Mouse (Mus musculus) midbrain, postnatal 0 days (tissue): ENCODE measurements at regions not wholly inside any gene's neighbourhood (a gene's known extent, or its start where the extent isn't known, plus 50 kb on each side); places are given as distances from the start of the nearest gene placed in this dataset.

Experiments
- ATAC-seq: fragments of 200-750 bp; cut with Nextera tagmentation; 2 replicates; pipeline ENCODE4 v1.8.0; 2017; ENCODE audit warnings: moderate number of reproducible peaks, mild to moderate bottlenecking, moderate TSS enrichment, moderate library complexity; ENCODE audit not compliant: low FRiP score
- DNase-seq: peaks from one replicate; pipeline ENCODE4 v3.0.0-alpha.2; 2015; ENCODE audit warnings: low spot score
- H3K27ac ChIP-seq: fragments of 300-500 bp; sonication (generic); 2 replicates; pipeline ENCODE4 v1.5.1; 2014; ENCODE audit warnings: low read depth, mild to moderate bottlenecking, low read length, mixed read lengths
- H3K27me3 ChIP-seq: fragments of 300-500 bp; sonication (generic); 2 replicates; pipeline ENCODE4 v1.6.1; 2014; ENCODE audit warnings: low read length, control low read depth, mixed read lengths; ENCODE audit not compliant: insufficient read depth
- H3K36me3 ChIP-seq: fragments of 300-500 bp; sonication (generic); 2 replicates; pipeline ENCODE4 v1.6.1; 2014; ENCODE audit warnings: low read length, control low read depth, mixed read lengths; ENCODE audit not compliant: insufficient read depth
- H3K4me1 ChIP-seq: fragments of 300-500 bp; sonication (generic); 2 replicates; pipeline ENCODE4 v1.6.1; 2014; ENCODE audit warnings: mild to moderate bottlenecking, control low read depth, antibody characterized with exemption, low read length, mixed read lengths; ENCODE audit not compliant: insufficient read depth
- H3K4me2 ChIP-seq: fragments of 300-500 bp; sonication (generic); 2 replicates; pipeline ENCODE4 v1.6.1; 2014; ENCODE audit warnings: low read depth, mild to moderate bottlenecking, low read length, mixed read lengths; ENCODE audit not compliant: poor library complexity, severe bottlenecking
- H3K4me3 ChIP-seq: fragments of 300-500 bp; sonication (generic); 2 replicates; pipeline ENCODE4 v1.5.1; 2014; ENCODE audit warnings: low read depth, mild to moderate bottlenecking, low read length, moderate library complexity
- H3K9ac ChIP-seq: fragments of 300-500 bp; sonication (generic); replicated peaks from 2 replicates; pipeline ENCODE4 v1.6.1; 2014; ENCODE audit warnings: mild to moderate bottlenecking, low read length, moderate library complexity, mixed read lengths; ENCODE audit not compliant: poor library complexity, severe bottlenecking
- H3K9me3 ChIP-seq: fragments of 300-500 bp; sonication (generic); 2 replicates; pipeline ENCODE4 v1.6.1; 2016; ENCODE audit warnings: low read length, control low read depth
- CTCF ChIP-seq: IDR thresholded peaks from 2 replicates; pipeline ENCODE4 v1.5.1; 2016; ENCODE audit warnings: antibody characterized with exemption, mild to moderate bottlenecking
- WGBS: fragments of 180-500 bp; shearing (Covaris S2); extraction: QIAGEN DNeasy Blood & Tissue Kit; methylation state at CpG from one replicate; pipeline ENCODE4 v1.1.7; 2014; 5-methylcytosine and 5-hydroxymethylcytosine counted together

DNA sequence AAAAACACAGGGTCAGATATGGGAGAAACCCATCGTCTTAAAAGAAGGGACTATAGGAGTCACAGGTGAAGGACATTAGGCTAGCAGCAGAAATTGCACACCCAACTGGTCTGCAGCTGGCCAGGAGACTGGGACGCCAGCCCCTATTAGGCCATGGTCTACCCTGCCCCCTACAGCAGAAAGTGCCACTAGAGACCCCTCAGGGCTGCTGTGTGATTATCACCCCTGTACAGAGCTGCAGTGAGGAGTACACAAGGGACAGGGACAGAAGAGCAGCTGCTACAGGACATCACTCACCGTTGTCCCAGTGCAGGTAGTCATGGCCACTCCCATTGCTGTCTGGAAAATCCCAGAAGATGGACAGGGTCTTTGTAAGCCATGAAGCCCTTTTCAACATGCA is 157.9 kb upstream of the Agap1 start:
- DNase-seq (no peak), ATAC-seq (no peak)
- H3K4me3 ChIP-seq = no peak overlapping the region
- no peaks in the 10 kb centered on the region for H3K36me3 ChIP-seq
- no peak overlapping the region for H3K27ac ChIP-seq
- no peak for TF ChIP-seq CTCF
- H3K9ac ChIP-seq = no peak overlapping the region
- no peak overlapping the region for H3K4me2 ChIP-seq
- no peaks in the 10 kb centered on the region for H3K9me3 ChIP-seq
- no peaks in the 10 kb centered on the region for H3K27me3 ChIP-seq
- WGBS = 69% methylated on average over 3 of the region's 3 CpGs
- H3K4me1 ChIP-seq = 0 out of 2 replicates have a peak, but pooled peaks cover 3% of the 10 kb centered on the region

DNA sequence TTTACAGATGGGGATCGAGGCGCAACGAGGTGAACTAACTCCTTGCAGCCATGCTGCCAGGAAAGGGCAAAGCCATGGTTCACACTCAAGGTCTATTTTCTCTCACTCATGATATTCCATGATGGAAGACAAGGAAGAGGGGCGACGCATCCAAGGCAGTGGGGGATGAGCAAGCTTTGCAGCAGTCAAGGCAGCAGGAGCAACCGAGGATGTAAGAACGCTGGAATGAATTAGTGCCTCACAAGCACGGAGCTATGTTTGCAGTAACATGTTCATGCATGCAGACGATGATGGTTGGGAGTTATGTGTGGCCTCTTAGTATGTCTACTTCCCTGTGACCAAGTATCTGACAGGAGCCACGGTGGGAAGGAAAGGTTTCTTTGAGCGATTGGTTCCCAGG is 156.8 kb upstream of the Agap1 start:
- Histone ChIP-seq H3K4me1 (0 out of 2 replicates have a peak, but pooled peaks cover 3% of the 10 kb centered on the region), H3K27ac (no peak overlapping the region), H3K4me3 (no peak overlapping the region), H3K36me3 (no peaks in the 10 kb centered on the region), H3K9me3 (no peaks in the 10 kb centered on the region), H3K27me3 (no peaks in the 10 kb centered on the region), H3K9ac (no peak overlapping the region), H3K4me2 (no peak overlapping the region)
- DNase-seq (no peak), ATAC-seq (no peak)
- WGBS = 88% methylated on average over 11 of the region's 11 CpGs
- no peak for TF ChIP-seq CTCF

DNA sequence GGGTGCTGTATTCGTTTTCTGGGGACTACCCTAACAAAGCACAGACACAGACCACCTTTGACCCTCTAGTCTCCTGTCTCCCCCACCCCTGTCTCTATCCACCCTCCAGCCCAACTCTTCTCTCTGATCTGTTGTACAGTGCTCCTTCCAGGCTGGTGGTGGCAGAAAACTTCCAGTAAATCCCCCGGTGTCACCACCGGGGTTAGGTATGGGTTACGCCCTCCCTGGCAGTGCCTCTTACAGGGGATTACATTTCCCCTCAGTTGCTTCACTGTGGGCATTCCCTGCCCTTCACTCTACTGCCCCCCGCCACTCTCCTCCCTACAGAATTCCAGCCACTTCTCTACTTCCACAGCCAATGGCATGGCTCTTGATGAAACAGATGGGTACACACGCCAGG is 153.5 kb upstream of the Agap1 start:
- 92% methylated on average over 6 of the region's 6 CpGs for WGBS
- Histone ChIP-seq H3K27me3 (no peaks in the 10 kb centered on the region), H3K36me3 (no peaks in the 10 kb centered on the region), H3K4me2 (no peak overlapping the region), H3K4me1 (0 out of 2 replicates have a peak, but pooled peaks cover 3% of the 10 kb centered on the region), H3K9me3 (no peaks in the 10 kb centered on the region), H3K9ac (no peak overlapping the region), H3K27ac (no peak overlapping the region), H3K4me3 (no peak overlapping the region)
- no peak for TF ChIP-seq CTCF
- DNase-seq = no peak
- no peak for ATAC-seq

DNA sequence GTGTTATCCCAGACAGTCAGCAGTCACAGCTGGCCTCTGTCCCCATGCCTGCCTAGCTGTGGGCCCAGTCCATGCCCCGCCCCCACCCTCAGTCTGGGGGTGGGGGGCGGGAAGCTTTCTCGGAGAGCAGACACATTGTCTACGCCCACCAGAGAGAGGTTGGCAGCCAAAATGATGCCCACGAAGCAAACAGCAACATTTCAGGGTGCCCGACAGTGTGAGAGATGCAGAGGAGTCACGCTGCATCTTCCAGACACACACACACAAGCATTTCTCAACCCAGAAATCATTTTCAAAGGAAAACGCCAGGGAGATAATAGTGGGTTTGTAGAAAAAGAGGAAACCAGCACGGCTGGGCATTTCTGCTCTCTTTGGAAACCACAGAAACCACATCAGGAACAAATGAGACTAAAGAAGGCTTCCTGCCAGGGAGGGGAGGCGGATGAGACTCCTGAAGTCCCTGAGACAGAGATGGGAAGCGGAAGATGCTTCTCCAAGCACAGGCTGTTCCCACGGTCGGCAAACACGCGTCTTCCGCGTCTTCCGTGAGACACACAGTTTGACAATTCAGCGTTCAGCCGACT is 152.1 kb upstream of the Agap1 start:
- H3K4me2 ChIP-seq = peak overlapping the region; percentile 28
- 53% methylated on average over 20 of the region's 20 CpGs for WGBS
- H3K36me3 ChIP-seq = no peaks in the 10 kb centered on the region
- no peaks in the 10 kb centered on the region for H3K9me3 ChIP-seq
- H3K27me3 ChIP-seq = no peaks in the 10 kb centered on the region
- DNase-seq (peak; percentile 67), ATAC-seq (peak; percentile 47; the same call in 1 of the 2 replicates)
- H3K4me1 ChIP-seq = 0 out of 2 replicates have a peak, but pooled peaks cover 3% of the 10 kb centered on the region
- no peak overlapping the region for H3K4me3 ChIP-seq
- H3K27ac ChIP-seq = peak overlapping the region; percentile 67
- no peak for TF ChIP-seq CTCF
- no peak overlapping the region; the same call in 1 of the 2 replicates for H3K9ac ChIP-seq

DNA sequence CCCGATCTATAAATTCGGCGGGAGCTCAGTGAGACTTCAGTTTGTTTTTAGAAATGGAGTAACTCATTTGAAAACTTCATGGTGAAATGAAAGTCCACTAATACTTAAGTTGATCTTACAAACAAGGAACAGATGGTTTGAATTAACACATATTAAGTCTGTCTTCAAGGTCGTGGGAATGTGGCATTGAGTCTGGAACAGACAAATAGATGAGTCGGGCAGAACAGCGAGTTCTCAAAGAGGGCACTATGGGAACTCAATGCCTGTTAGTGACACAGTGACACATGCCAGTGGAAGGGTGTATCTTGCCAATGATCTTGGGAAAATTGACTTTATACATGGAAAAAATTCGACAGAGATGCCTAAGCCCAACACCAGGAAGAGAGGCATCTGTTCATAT is 149.4 kb upstream of the Agap1 start:
- ATAC-seq = no peak
- H3K36me3 ChIP-seq = no peaks in the 10 kb centered on the region
- no peak for TF ChIP-seq CTCF
- H3K9ac ChIP-seq = no peak overlapping the region
- DNase-seq = no peak
- WGBS = 81% methylated on average over 7 of the region's 7 CpGs
- H3K9me3 ChIP-seq = no peaks in the 10 kb centered on the region
- H3K27me3 ChIP-seq = no peaks in the 10 kb centered on the region
- H3K4me1 ChIP-seq = 0 out of 2 replicates have a peak, but pooled peaks cover 5% of the 10 kb centered on the region
- no peak overlapping the region for H3K4me3 ChIP-seq
- H3K4me2 ChIP-seq = no peak overlapping the region
- H3K27ac ChIP-seq = no peak overlapping the region

DNA sequence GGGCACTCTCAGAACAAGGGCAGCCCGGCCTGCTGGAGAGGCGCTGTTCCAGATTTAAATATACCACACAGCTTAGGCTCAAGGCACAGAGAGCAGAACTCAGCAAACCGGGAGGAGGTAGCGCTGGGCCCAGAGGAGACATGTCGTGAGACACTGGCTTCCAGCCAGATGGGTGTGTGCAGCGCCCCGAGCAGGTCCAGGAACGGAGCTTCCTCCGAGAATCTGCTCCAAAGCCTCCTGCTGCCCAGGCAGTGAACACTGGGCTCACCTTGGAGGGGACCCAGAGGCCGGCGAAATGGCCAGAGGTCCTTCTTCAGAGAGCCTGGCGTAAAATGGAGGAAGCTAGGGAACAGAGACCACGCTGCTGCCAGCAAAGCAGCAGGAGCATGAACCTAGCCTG is 145.8 kb upstream of the Agap1 start:
- WGBS = 43% methylated on average over 13 of the region's 13 CpGs
- Histone ChIP-seq H3K4me1 (0 out of 2 replicates have a peak, but pooled peaks cover 5% of the 10 kb centered on the region), H3K4me2 (peak overlapping the region; percentile 26), H3K9ac (0 out of 2 replicates have a peak overlapping the region, but pooled peaks have one; percentile 13), H3K27ac (no peak overlapping the region), H3K9me3 (no peaks in the 10 kb centered on the region), H3K36me3 (no peaks in the 10 kb centered on the region), H3K27me3 (no peaks in the 10 kb centered on the region), H3K4me3 (no peak overlapping the region)
- TF ChIP-seq CTCF = no peak
- ATAC-seq (no peak), DNase-seq (peak; percentile 63)
